In the genomic region with DNA sequence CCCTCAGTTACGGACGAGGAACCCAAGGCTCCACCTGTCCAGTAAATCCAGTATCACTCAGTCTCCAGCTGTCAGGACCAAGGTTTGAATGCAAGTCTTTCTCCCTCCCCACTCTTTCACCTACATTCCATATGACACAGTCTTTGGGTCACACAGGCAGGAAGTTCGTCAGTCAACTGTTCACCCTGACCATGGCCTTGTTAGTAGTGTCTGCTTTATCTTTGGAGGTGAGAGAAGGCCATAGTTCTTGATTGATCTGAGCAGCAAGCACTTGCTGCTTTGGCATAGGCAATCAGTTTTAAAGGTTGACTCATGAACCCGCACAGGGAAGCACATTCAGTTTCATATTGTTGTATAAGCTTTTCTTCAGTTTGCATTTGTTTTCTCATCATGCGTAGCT, we compare ENCODE assay signal across 24 mouse cellular contexts.
DNase-seq lines count a peak whose midpoint lies in the region; ATAC-seq and TF ChIP-seq lines count a peak whose summit lies in the region.
"Had no signal": no experiment of that assay in that cellular context is flagged by ENCODE, and none has a peak within 500 bp of the region (broad histone marks: within the 10 kb centered on the region; RNA-seq: fewer than 3 reads in every experiment).

No protein-coding gene starts in this region.

- no peak overlapping the region for H3K4me3 ChIP-seq in forebrain, embryonic 15.5 days
- no peak overlapping the region for H3K4me3 ChIP-seq in forebrain, embryonic 14.5 days (ENCODE audit: low read depth, low read length)
- no peak overlapping the region for H3K4me3 ChIP-seq in kidney, adult 2 months (ENCODE audit: insufficient read depth, low read depth, low read length)
- no peak overlapping the region for H3K4me3 ChIP-seq in midbrain, embryonic 15.5 days
- no peak overlapping the region for H3K4me3 ChIP-seq in midbrain, embryonic 10.5 days
- H3K4me3 ChIP-seq: embryonic facial prominence, embryonic 10.5 days; embryonic facial prominence, embryonic 15.5 days; forebrain, embryonic 12.5 days; heart, adult 2 months; heart, embryonic 13.5 days; hindbrain, embryonic 15.5 days; liver, embryonic 15.5 days; lung, embryonic 15.5 days; stomach, embryonic 15.5 days had no signal

- no peak overlapping the region for H3K9ac ChIP-seq in forebrain, embryonic 15.5 days (replicated peaks)
- H3K9ac ChIP-seq in forebrain, embryonic 14.5 days (ENCODE audit: low read length): no peak overlapping the region
- no peak overlapping the region for H3K9ac ChIP-seq in midbrain, embryonic 15.5 days
- H3K9ac ChIP-seq: embryonic facial prominence, embryonic 15.5 days; forebrain, embryonic 12.5 days; heart, embryonic 13.5 days; hindbrain, embryonic 15.5 days; liver, embryonic 15.5 days; lung, embryonic 15.5 days; stomach, embryonic 15.5 days had no signal

- TF ChIP-seq CTCF in kidney, adult 2 months (conservative IDR thresholded peaks at IDR 0.05; ENCODE audit: insufficient read depth, insufficient read length, low read depth, low read length): no peak

- H3K9me3 ChIP-seq in forebrain, embryonic 15.5 days: no peaks in the 10 kb centered on the region
- H3K9me3 ChIP-seq in forebrain, embryonic 14.5 days (replicated peaks; ENCODE audit: control insufficient read depth, low read length): no peaks in the 10 kb centered on the region
- no peaks in the 10 kb centered on the region for H3K9me3 ChIP-seq in midbrain, embryonic 15.5 days
- H3K9me3 ChIP-seq in midbrain, embryonic 10.5 days (replicated peaks): no peaks in the 10 kb centered on the region
- H3K9me3 ChIP-seq: embryonic facial prominence, embryonic 10.5 days; embryonic facial prominence, embryonic 15.5 days; forebrain, embryonic 12.5 days; heart, embryonic 13.5 days; hindbrain, embryonic 15.5 days; liver, embryonic 15.5 days; lung, embryonic 15.5 days; stomach, embryonic 15.5 days had no signal

- H3K36me3 ChIP-seq in forebrain, embryonic 15.5 days: no peaks in the 10 kb centered on the region
- no peaks in the 10 kb centered on the region for H3K36me3 ChIP-seq in forebrain, embryonic 14.5 days (ENCODE audit: control insufficient read depth, insufficient read depth, low read length)
- H3K36me3 ChIP-seq in kidney, adult 2 months (ENCODE audit: control insufficient read depth, insufficient read depth, low read length): no peaks in the 10 kb centered on the region
- no peaks in the 10 kb centered on the region for H3K36me3 ChIP-seq in midbrain, embryonic 15.5 days (replicated peaks)
- no peaks in the 10 kb centered on the region for H3K36me3 ChIP-seq in midbrain, embryonic 10.5 days
- H3K36me3 ChIP-seq: embryonic facial prominence, embryonic 10.5 days; embryonic facial prominence, embryonic 15.5 days; forebrain, embryonic 12.5 days; hindbrain, embryonic 15.5 days; liver, embryonic 15.5 days; lung, embryonic 15.5 days; stomach, embryonic 15.5 days had no signal

- 88% methylated on average over 5 of the region's 5 CpGs for WGBS in forebrain, embryonic 15.5 days
- WGBS in forebrain, embryonic 14.5 days: 87% methylated on average over 5 of the region's 5 CpGs
- WGBS in kidney, adult 2 months: 80% methylated on average over 5 of the region's 5 CpGs
- WGBS in midbrain, embryonic 15.5 days: 94% methylated on average over 5 of the region's 5 CpGs
- 95% methylated on average over 5 of the region's 5 CpGs for WGBS in midbrain, embryonic 10.5 days

- TF ChIP-seq POLR2A in kidney, adult 2 months (IDR thresholded peaks at IDR 0.05; ENCODE audit: low read depth, low read length): no peak

- peaks cover 24% of the 10 kb centered on the region for H3K4me1 ChIP-seq in forebrain, embryonic 15.5 days
- peaks cover 20% of the 10 kb centered on the region for H3K4me1 ChIP-seq in forebrain, embryonic 14.5 days (ENCODE audit: control insufficient read depth, insufficient read depth, low read length)
- H3K4me1 ChIP-seq in kidney, adult 2 months (ENCODE audit: control insufficient read depth, insufficient read depth, low read length): peaks cover 49% of the 10 kb centered on the region
- H3K4me1 ChIP-seq in midbrain, embryonic 15.5 days: peaks cover 35% of the 10 kb centered on the region
- peaks cover 57% of the 10 kb centered on the region for H3K4me1 ChIP-seq in midbrain, embryonic 10.5 days

- H3K27me3 ChIP-seq in forebrain, embryonic 15.5 days: no peaks in the 10 kb centered on the region
- H3K27me3 ChIP-seq in forebrain, embryonic 14.5 days (replicated peaks; ENCODE audit: control insufficient read depth, insufficient read depth, low read length): no peaks in the 10 kb centered on the region
- no peaks in the 10 kb centered on the region for H3K27me3 ChIP-seq in kidney, adult 2 months (replicated peaks; ENCODE audit: control insufficient read depth, insufficient read depth, low read length)
- no peaks in the 10 kb centered on the region for H3K27me3 ChIP-seq in midbrain, embryonic 15.5 days (replicated peaks)
- H3K27me3 ChIP-seq in midbrain, embryonic 10.5 days (ENCODE audit: low read depth, poor library complexity, severe bottlenecking): peaks cover 8% of the 10 kb centered on the region; the same call in 1 of the 2 replicates
- H3K27me3 ChIP-seq: embryonic facial prominence, embryonic 15.5 days; heart, embryonic 13.5 days; hindbrain, embryonic 15.5 days; liver, embryonic 15.5 days; lung, embryonic 15.5 days; stomach, embryonic 15.5 days had no signal

- peak overlapping the region; percentile 2; the same call in 1 of the 2 replicates for H3K27ac ChIP-seq in forebrain, embryonic 15.5 days (replicated peaks)
- no peak overlapping the region for H3K27ac ChIP-seq in forebrain, embryonic 14.5 days (ENCODE audit: low read depth, low read length)
- peak overlapping the region; percentile 42 for H3K27ac ChIP-seq in kidney, adult 2 months (ENCODE audit: insufficient read depth, low read depth, low read length)
- H3K27ac ChIP-seq in midbrain, embryonic 15.5 days: peak overlapping the region; percentile 67; the same call in 1 of the 2 replicates
- no peak overlapping the region for H3K27ac ChIP-seq in midbrain, embryonic 10.5 days (replicated peaks)
- H3K27ac ChIP-seq: embryonic facial prominence, embryonic 10.5 days; embryonic facial prominence, embryonic 15.5 days; forebrain, embryonic 12.5 days; heart, adult 2 months; heart, embryonic 13.5 days; hindbrain, embryonic 15.5 days; liver, embryonic 15.5 days; lung, embryonic 15.5 days; stomach, embryonic 15.5 days had no signal

- no peak for ATAC-seq in forebrain, embryonic 15.5 days (replicated peaks)
- no peak for ATAC-seq in forebrain, embryonic 14.5 days
- ATAC-seq in midbrain, embryonic 15.5 days (replicated peaks): no peak

- no peak overlapping the region for H3K4me2 ChIP-seq in forebrain, embryonic 15.5 days (replicated peaks)
- no peak overlapping the region for H3K4me2 ChIP-seq in forebrain, embryonic 14.5 days (ENCODE audit: low read length)
- no peak overlapping the region for H3K4me2 ChIP-seq in midbrain, embryonic 15.5 days
- H3K4me2 ChIP-seq: embryonic facial prominence, embryonic 15.5 days; forebrain, embryonic 12.5 days; heart, embryonic 13.5 days; hindbrain, embryonic 15.5 days; liver, embryonic 15.5 days; lung, embryonic 15.5 days; midbrain, embryonic 11.5 days; stomach, embryonic 15.5 days had no signal

- DNase-seq in forebrain, embryonic 14.5 days (ENCODE audit: low spot score): no peak
- no peak for DNase-seq in kidney, adult 2 months
- no peak for DNase-seq in kidney, adult 18-20 months
- no peak for DNase-seq in midbrain, embryonic 10.5 days (ENCODE audit: low spot score)
- DNase-seq in urinary bladder, postnatal 4 days (ENCODE audit: low spot score in 2 of 2): no peak
- DNase-seq: adrenal gland, postnatal 36 days; cerebellum, adult 18-20 months; cerebellum, postnatal 14 days; gastrocnemius, postnatal 25 days; heart, adult 2 months; heart, postnatal 10 days; kidney, postnatal 14 days; left cerebral cortex, postnatal 4 days had no signal

Comparison
In these comparisons a context has a peak if more than half of its experiments do, and no peak if none do; other contexts are left out.
1. H3K27ac ChIP-seq: peak in forebrain, embryonic 15.5 days (single experiment), kidney, adult 2 months (single experiment) and midbrain, embryonic 15.5 days (single experiment); none in forebrain, embryonic 14.5 days (single experiment) and midbrain, embryonic 10.5 days (single experiment).